Mouse (Mus musculus) telencephalon, adult 2 months (tissue): Measurements from ENCODE around the gene 9330159F19Rik.

ENCODE experiments used
- DNase-seq: peaks from one replicate; pipeline ENCODE4 v3.0.0-alpha.2; 2011; ENCODE audit warnings: low read depth, low spot score

The 9330159F19Rik gene

DNA sequence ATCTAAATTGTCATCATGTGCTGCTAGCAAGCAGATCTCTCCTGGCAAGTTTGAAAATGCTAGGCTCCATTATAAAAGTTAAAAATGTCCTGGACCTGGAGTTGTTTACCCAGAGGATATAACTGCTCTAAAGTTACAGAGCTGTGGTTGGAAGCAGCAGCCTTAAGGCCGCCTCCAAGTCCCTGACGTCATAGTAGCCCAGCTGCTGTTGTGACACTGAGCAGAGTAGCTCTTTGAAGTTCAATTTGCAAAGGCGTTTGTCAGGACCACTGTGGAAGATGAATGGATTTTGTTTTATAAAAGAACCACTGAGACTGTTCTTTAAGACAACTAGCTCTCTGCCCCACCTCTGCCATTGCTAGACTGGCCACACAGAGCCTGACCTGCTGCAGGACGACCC is at the start of gene 9330159F19Rik:
Gene 9330159F19Rik (plus strand): TSS at position 154 of the 400 bp plus-strand sequence.
- DNase-seq, result peak; percentile 49

- no peak for DNase-seq
Observed at GRCm38 (mm10) chr10:29161664-29162063, 49.7 kb upstream of the 9330159F19Rik start.

- no peak for DNase-seq
Observed at GRCm38 (mm10) chr10:29173778-29174177, 37.6 kb upstream of the 9330159F19Rik start.

- DNase-seq, result no peak
Observed at GRCm38 (mm10) chr10:29175656-29176055, 35.8 kb upstream of the 9330159F19Rik start.

DNA sequence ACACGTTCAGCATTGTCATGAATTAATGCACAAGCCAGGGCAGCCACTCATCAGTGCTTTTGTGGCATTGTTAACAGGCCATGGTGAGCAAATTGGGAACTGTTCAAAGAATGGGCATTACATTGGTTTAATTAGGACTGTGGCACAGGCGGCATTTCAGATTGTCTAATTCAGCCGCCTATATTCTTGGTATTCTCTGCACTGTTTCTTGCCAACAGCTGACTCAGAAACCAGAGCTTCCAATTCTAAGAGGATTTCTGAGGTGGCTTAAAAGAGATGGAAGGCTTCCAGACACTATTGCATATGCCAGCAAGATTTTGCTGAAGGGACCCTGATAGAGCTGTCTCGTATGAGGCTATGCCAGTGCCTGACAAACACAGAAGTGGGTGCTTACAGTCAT is 34.5 kb upstream of the 9330159F19Rik start:
- peak; percentile 64 for DNase-seq

DNA sequence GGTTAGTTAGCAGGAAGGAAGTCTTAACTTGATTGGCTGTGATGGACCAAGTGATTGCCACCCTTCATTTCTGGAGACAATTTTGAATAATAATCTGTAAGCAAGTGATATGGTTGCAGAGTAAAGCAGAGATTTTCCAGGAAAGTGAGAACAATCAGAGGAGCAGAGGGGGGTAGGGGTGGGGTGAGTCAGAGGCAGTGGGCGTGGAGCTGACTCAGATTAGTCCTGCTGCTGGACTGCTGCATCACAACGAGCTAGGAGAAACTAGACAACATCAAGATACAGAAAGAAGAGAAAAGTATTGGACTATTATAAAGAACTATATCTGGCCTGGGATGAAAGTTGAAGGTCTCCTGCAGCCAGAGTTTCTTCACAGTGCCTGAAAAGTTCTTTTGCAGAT is 33.4 kb upstream of the 9330159F19Rik start:
- DNase-seq, result peak; percentile 60

DNA sequence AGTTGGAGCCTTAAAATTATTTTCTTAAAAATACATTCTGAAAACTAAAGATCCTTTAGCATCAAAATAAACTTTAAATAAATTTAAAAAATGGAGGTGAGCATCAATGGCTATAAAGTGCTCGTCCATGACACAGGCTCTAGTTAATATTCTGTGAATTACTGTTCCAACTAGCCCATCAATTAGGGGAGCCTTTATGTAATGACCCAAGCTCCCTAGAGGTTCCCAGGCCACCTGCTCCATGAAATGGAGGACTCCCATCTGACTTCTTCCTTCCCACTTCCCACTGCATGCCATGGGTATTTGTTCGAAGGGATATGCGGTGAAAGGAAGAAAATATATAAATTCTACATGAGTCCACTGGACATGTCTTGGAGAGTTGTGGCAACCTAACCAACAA is 31.2 kb upstream of the 9330159F19Rik start:
- DNase-seq, result no peak

DNA sequence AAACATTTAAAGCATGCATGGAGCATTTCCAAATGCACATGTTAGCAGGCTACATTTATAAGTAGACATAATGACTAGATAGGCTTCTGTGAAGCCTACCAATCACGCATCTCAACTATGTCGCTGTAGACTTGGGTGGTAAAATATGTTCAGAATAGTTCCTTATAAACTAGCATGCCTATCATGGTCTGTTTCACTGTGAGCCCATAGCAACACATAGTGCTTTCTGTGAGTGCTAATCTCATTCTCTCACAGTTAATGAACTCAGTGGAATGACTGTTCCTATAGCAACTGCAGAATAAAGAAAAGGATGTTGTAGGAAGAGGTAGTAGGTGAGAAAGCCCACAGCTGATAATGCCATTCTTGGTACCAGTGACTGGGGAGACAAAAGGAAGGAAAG is 30.4 kb upstream of the 9330159F19Rik start:
- DNase-seq, result peak; percentile 50

- DNase-seq, result peak; percentile 55
Observed at GRCm38 (mm10) chr10:29193769-29194168, 17.6 kb upstream of the 9330159F19Rik start.

DNA sequence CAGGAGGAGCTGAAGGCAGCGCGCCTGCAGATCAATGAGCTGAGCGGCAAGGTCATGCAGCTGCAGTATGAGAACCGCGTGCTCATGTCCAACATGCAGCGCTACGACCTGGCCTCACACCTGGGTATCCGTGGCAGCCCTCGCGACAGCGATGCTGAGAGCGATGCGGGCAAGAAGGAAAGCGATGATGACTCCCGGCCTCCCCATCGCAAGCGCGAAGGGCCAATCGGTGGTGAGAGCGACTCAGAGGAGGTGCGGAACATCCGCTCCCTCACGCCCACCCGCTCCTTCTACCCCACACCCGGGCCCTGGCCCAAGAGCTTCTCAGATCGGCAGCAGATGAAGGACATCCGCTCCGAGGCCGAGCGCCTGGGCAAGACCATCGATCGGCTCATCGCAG is 14.6 kb upstream of the 9330159F19Rik start:
- no peak for DNase-seq

- peak; percentile 47 for DNase-seq
Observed at GRCm38 (mm10) chr10:29198642-29199041, 12.8 kb upstream of the 9330159F19Rik start, which contains the start of gene Gm49353. Gene Gm49353, plus strand, starts transcription at chr10:29198954.

- no peak for DNase-seq
Observed at GRCm38 (mm10) chr10:29199835-29200234, 11.6 kb upstream of the 9330159F19Rik start.

- DNase-seq, result no peak
Observed at GRCm38 (mm10) chr10:29200609-29201008, 10.8 kb upstream of the 9330159F19Rik start.

DNA sequence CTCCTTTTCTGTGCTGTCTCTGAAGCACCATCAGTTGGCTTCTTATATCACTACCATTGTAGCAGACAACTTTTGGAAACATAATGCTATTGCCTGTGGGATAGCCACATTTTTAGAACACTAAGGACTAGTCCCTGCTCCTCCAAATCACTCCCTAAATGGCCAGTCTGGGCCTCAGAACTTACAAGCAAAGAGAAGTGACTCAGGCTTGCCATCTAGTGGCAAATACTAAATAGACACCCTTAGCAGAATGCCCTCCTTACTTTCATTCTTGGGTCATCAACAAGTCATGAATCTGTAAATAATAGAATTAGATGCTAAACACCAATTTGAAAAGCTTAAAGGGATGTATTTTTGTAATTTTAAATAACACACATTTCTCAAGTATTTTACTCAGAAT is 4.7 kb upstream of the 9330159F19Rik start:
- peak; percentile 46 for DNase-seq

DNA sequence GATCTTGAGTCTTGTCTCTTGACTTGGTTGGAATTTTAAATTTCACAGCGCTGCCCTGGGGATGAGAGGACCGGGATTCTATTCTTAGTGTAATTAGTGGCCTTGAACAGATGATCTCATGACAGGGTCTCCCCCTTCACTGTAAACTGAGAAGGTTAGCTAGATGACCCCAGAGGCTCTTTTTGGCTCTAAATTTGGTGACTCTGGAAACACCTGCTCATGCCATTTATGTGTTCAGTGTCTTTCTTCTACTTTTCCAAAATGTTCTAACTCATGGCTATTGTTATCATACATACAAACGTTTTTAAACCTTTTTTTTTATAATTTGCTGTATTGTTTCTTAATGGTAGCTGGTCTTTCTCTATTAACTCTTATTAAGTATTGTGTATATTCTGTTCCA is 2.7 kb upstream of the 9330159F19Rik start:
- no peak for DNase-seq

GRCm38 (mm10) chr10:29213534-29214100 is 2.2 kb downstream of the 9330159F19Rik start:
- DNase-seq, result peak; percentile 65

DNA sequence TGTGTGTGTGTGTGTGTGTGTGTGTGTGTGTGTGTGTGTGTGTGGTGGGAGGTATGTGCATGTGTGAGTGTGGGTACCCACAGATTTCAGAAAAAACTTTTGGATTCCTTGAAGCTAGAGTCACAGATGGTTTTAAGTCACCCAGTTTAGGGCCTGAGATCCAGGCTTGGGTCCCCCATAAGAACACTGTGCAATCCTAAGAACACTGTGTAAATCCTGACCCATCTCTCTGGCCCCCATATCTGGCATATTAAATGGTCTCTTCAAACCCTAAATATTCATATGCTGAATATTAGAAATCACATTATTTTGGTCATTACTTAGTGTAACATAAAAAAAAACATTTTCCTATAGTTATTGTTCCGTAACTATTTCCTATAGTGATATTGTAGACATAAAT is 5.6 kb downstream of the 9330159F19Rik start:
- no peak for DNase-seq

DNA sequence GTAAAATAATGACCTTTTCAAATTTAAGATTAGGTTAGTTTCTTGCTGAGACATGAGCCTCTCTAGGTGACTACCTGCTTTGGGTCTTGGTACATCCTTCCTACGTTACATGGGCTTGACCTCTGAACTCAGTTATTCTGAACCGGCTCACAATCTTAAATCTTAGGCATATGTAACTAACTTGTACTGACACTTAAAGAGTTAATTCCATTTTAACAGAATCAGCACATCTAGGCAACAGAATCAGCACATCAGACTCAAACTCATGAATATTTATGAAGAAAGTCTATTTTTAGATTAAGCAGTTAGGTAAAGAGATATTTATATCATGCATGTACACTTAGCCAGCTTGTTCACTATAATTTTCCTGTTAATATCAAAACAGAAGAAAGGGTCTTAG is 6.0 kb downstream of the 9330159F19Rik start:
- no peak for DNase-seq

GRCm38 (mm10) chr10:29225329-29225728 is 13.9 kb downstream of the 9330159F19Rik start:
- no peak for DNase-seq

DNA sequence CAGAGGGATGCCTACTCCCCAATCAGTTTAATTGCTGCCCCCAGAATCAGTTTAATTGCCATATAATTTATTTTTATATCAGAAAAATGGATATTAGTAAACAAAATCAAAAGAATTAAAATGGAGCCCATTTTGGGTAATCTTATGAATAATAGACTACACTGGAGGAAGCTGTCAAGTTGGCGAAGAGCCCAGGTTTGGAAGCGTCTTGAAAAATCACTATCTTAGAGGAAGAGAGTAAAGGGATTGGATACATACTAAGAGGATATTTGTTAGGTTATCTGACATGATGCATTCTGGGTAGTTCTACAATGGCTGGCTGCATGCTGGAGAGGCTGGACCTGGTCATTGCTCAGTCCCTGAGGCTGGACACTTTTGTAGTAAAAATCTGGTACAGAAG is 19.8 kb downstream of the 9330159F19Rik start:
- no peak for DNase-seq
